16 mouse cellular contexts compared by ENCODE assay signal in the genomic region with DNA sequence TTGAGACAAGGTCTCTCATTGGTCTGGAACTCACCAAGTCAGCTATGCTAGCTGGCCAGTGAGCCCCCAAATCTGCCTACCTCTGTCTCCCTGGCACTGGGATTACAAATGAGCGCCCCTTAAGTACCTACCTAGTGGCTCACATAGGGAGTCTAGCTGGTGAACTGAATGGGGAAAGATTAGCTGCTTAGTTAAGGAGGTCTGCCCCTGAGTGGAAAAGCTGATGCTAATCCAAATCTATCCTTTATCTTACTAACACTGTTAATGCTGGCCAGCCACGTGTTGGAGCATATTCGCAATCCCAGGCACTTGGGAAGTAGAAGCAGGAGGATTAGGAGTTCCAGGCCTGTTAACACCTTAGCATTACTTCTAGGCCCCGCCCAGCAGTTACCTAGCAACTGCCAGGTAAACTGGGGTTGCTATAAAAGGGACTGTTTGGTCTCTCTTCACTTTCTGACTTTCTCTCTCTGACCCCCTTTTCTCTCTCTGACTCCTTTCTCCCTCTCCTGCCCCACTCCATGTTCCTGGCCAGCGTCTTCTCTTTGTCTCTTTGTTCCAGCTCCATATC. TPM values are rescaled to one million over a fixed set of nuclear protein-coding genes. Genes with fewer than 3 reads are reported as not detected.
"Had no signal": no experiment of that assay in that cellular context is flagged by ENCODE, and none has a peak within 500 bp of the region (broad histone marks: within the 10 kb centered on the region; RNA-seq: fewer than 3 reads in every experiment).

No protein-coding gene starts in this region.

- H3K27ac ChIP-seq: kidney, embryonic 15.5 days; left cerebral cortex, adult 2 months; limb, embryonic 12.5 days; liver, embryonic 14.5 days; lung, embryonic 15.5 days; midbrain, embryonic 15.5 days; neural tube, embryonic 12.5 days; stomach, postnatal 0 days had no signal

- H3K36me3 ChIP-seq: kidney, embryonic 15.5 days; limb, embryonic 12.5 days; lung, embryonic 15.5 days; midbrain, embryonic 15.5 days; neural tube, embryonic 12.5 days had no signal

- H3K9me3 ChIP-seq: kidney, embryonic 15.5 days; limb, embryonic 12.5 days; lung, embryonic 15.5 days; midbrain, embryonic 15.5 days; neural tube, embryonic 12.5 days had no signal

- DNase-seq: kidney, adult 2 months; kidney, postnatal 14 days; thymus, postnatal 4 days had no signal

- H3K4me2 ChIP-seq: kidney, embryonic 15.5 days; limb, embryonic 12.5 days; lung, embryonic 15.5 days; midbrain, embryonic 15.5 days; neural tube, embryonic 12.5 days had no signal

- H3K27me3 ChIP-seq: kidney, embryonic 15.5 days; limb, embryonic 12.5 days; lung, embryonic 15.5 days; midbrain, embryonic 15.5 days; neural tube, embryonic 12.5 days had no signal

- H3K4me3 ChIP-seq: kidney, embryonic 15.5 days; left cerebral cortex, adult 2 months; limb, embryonic 12.5 days; lung, embryonic 15.5 days; midbrain, embryonic 15.5 days; neural tube, embryonic 12.5 days had no signal

- H3K9ac ChIP-seq: kidney, embryonic 15.5 days; limb, embryonic 12.5 days; liver, embryonic 14.5 days; lung, embryonic 15.5 days; midbrain, embryonic 15.5 days; neural tube, embryonic 12.5 days had no signal

- ATAC-seq: intestine, embryonic 16.5 days; midbrain, embryonic 15.5 days had no signal

RNA-seq across cellular contexts. Expression of gene Rlbp1, which starts 3.4 kb away (rescaled TPM):
- total RNA-seq: liver, adult 2 months; megakaryocyte progenitor cell, adult 5-6 weeks; monocyte, adult 5-6 weeks; neutrophil, adult 5-6 weeks had no signal
- polyA plus RNA-seq: liver, adult 2 months had no signal
